Mouse (Mus musculus): ENCODE data around the gene Gm47791. TPM values are rescaled to one million over a fixed set of nuclear protein-coding genes. Genes with fewer than 3 reads are reported as not detected.

Gene Gm47791
- polyA plus RNA-seq, 1 experiment from 2014 or later: not detected

DNA sequence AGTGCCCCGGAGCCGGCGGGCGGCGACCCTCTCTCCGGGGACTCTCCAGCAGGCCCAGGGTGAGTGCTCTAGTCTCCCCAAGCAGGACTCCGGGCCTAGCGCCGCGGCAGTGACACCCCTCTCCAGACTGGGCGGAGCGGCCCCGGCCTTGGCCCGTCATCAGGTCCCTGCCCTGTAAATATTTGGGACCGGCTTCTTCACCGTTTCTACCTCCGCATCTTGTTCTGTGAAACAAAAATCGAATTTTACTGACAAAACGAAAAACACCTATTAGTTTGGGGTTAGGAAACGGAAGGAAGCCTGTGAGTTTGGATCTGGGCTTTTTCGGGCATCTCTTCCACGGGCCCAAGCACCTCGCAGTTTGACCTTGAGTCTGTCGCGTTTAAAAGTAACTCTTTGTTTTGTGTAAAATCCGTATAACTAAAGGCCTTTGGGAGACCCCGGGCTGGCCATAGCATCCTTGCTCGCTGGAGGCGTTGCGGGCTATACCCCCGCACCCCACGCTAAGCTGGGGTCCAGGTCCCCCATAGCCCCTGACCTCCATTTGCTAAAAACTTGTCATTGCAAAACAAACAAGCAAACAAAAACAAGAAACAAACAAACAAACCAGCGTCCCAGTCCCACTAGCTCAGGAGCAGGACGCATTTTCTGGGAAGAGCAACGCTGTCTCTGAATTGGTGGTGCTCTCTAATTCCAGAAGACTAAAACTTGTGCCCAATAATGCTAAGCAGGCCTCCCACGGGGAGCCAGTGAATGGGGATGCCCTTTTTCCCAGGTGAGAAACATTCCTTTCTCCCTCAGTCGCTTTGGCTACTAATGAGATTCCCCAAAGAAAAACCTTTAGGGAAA lies 45.8 kb downstream of the Gm47791 start:
- Histone ChIP-seq H3K27ac (replicated peaks; ENCODE audit: low read depth, low read length) (peak overlapping the region; percentile 86), H3K9me3 (ENCODE audit: control insufficient read depth, low read length) (no peaks in the 10 kb centered on the region), H3K4me2 (ENCODE audit: low read depth, low read length) (peak overlapping the region; percentile 94), H3K9ac (ENCODE audit: low read depth, low read length) (peak overlapping the region; percentile 98), H3K27me3 (replicated peaks; ENCODE audit: control insufficient read depth, insufficient read depth, low read length) (peaks cover 23% of the 10 kb centered on the region), H3K4me3 (ENCODE audit: low read depth, low read length) (peak overlapping the region; percentile 92), H3K4me1 (ENCODE audit: control insufficient read depth, insufficient read depth, low read length) (peaks cover 7% of the 10 kb centered on the region), H3K36me3 (ENCODE audit: control insufficient read depth, insufficient read depth, low read length) (peaks cover 14% of the 10 kb centered on the region)
- ATAC-seq (ENCODE audit: low read depth) (peak; percentile 96), DNase-seq (ENCODE audit: low spot score) (peak; percentile 79)
- under 1% methylated on average over 29 of the region's 37 CpGs for WGBS

DNA sequence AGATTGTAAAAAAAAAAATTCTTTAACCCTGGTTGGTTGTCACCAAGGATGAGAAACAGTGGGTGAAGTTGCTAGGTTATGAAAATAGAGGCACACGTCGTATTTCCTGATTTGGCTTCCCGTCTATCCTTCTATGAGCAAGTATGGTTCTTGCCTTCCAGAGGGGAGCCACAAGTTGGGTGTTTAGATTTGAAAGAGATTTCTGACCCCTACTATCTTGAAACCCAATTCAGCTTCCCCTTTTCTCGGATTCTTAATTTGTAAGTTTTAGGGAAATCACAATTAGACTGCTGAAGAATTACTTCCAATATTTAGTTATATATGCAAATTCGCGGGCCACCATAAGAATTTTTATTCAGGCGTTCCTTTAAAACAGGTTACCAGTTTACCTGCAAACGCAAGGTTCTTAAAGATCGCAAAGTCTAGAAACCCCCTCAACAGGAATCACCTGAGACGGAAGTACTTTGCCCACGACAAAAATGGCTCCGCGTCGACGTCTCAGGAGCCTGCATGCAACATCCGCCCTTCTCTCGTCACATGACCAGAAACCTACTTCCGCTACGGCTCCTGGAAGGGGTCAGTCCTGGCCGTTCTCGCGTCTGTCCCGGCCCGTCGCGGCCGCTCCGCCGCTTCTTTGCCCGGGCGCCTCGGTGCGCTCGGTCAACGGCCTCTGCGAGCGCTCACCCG lies 46.6 kb downstream of the Gm47791 start, which contains the start of gene Mff:
Mff (plus strand) TSS at position 552 of the 687 bp plus-strand sequence.
- DNase-seq (ENCODE audit: low spot score): peak; percentile 98
- H3K27ac ChIP-seq (replicated peaks; ENCODE audit: low read depth, low read length): peak within 1 kb of the TSS; percentile 86
- peak; percentile 99 for ATAC-seq (ENCODE audit: low read depth)
- WGBS: 15% methylated on average over 23 of the region's 38 CpGs
- peaks cover 6% of the 10 kb centered on the region for H3K36me3 ChIP-seq (ENCODE audit: control insufficient read depth, insufficient read depth, low read length)
- H3K27me3 ChIP-seq (replicated peaks; ENCODE audit: control insufficient read depth, insufficient read depth, low read length): peaks cover 23% of the 10 kb centered on the region
- H3K4me2 ChIP-seq (ENCODE audit: low read depth, low read length): peak within 1 kb of the TSS; percentile 94
- peaks cover 7% of the 10 kb centered on the region for H3K4me1 ChIP-seq (ENCODE audit: control insufficient read depth, insufficient read depth, low read length)
- peak within 1 kb of the TSS; percentile 98 for H3K9ac ChIP-seq (ENCODE audit: low read depth, low read length)
- H3K9me3 ChIP-seq (ENCODE audit: control insufficient read depth, low read length): no peaks in the 10 kb centered on the region
- peak within 1 kb of the TSS; percentile 92 for H3K4me3 ChIP-seq (ENCODE audit: low read depth, low read length)

Other genes starting within 250 kb of the Gm47791 start
- gene Col4a4, start 184.4 kb downstream of the Gm47791 start, polyA plus RNA-seq (2014; fragmentation: Nextera tagmentation; extraction: Ambion mirVana): 0.14 and 0.19 TPM in 2 replicates
- 0.13 and 0.24 TPM in 2 replicates for gene Col4a3, start 184.3 kb downstream of the Gm47791 start, polyA plus RNA-seq (2014; fragmentation: Nextera tagmentation; extraction: Ambion mirVana)
- gene Mff, start 46.4 kb downstream of the Gm47791 start, polyA plus RNA-seq (2014; fragmentation: Nextera tagmentation; extraction: Ambion mirVana): 216 and 220 TPM in 2 replicates
- 0.11 TPM in 1 of 2 replicates, not detected in the other for gene Tm4sf20, start 2.8 kb downstream of the Gm47791 start, polyA plus RNA-seq (2014; fragmentation: Nextera tagmentation; extraction: Ambion mirVana)
- 41.9 and 42.4 TPM in 2 replicates for gene Agfg1, start 68.2 kb upstream of the Gm47791 start, polyA plus RNA-seq (2014; fragmentation: Nextera tagmentation; extraction: Ambion mirVana)
- gene A030005L19Rik, start 142.1 kb upstream of the Gm47791 start, polyA plus RNA-seq (2014; fragmentation: Nextera tagmentation; extraction: Ambion mirVana): 0.26 and 0.58 TPM in 2 replicates
- gene A030014E15Rik, start 153.7 kb upstream of the Gm47791 start, polyA plus RNA-seq (2014; fragmentation: Nextera tagmentation; extraction: Ambion mirVana): 0.29 TPM in 1 of 2 replicates, not detected in the other
- gene Gm6217, start 160.2 kb upstream of the Gm47791 start, polyA plus RNA-seq (2014; fragmentation: Nextera tagmentation; extraction: Ambion mirVana): not detected in 2 replicates
- gene A030003K21Rik, start 172.1 kb upstream of the Gm47791 start, polyA plus RNA-seq (2014; fragmentation: Nextera tagmentation; extraction: Ambion mirVana): not detected in 2 replicates
- not detected in 2 replicates for gene Gm7544, start 184.8 kb upstream of the Gm47791 start, polyA plus RNA-seq (2014; fragmentation: Nextera tagmentation; extraction: Ambion mirVana)
- gene Gm47955, start 189.0 kb upstream of the Gm47791 start, polyA plus RNA-seq (2014; fragmentation: Nextera tagmentation; extraction: Ambion mirVana): not detected in 2 replicates
- not detected in 2 replicates for gene Gm47959, start 229.3 kb upstream of the Gm47791 start, polyA plus RNA-seq (2014; fragmentation: Nextera tagmentation; extraction: Ambion mirVana)